Mouse (Mus musculus): Measurements from ENCODE around the gene Zbtb24.
A peak's percentile ranks its signal among the peaks of the same experiment; 100 is the strongest.

The Zbtb24 gene

DNA sequence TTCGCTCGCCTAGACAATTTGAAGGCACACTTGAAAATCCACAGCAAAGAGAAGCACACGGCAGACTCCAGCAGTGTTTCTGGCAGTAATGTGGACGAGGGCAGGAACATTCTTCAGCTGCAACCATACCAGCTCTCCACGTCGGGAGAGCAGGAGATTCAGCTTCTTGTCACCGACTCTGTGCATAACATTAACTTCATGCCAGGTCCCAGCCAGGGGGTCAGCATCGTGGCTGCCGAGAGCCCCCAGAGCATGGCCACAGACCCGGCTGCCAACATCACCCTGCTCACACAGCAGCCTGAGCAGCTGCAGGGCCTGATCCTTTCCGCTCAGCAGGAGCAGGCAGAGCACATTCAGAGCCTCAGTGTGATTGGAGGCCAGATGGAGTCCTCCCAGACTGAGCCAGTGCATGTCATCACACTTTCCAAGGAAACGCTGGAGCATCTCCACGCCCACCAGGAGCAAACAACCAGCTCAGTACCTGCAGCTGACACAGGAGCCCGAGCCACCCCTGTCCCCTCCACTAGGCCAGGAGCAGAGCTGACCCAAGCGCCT lies 14.3 kb downstream of the Zbtb24 start:
- DNase-seq (ENCODE audit: low read depth, low spot score): peak; percentile 88

- peak; percentile 97 for DNase-seq (ENCODE audit: low read depth, low spot score)
These were observed 17.1 kb downstream of the Zbtb24 start for GRCm38 (mm10) chr10:41467325-41467724.

DNA sequence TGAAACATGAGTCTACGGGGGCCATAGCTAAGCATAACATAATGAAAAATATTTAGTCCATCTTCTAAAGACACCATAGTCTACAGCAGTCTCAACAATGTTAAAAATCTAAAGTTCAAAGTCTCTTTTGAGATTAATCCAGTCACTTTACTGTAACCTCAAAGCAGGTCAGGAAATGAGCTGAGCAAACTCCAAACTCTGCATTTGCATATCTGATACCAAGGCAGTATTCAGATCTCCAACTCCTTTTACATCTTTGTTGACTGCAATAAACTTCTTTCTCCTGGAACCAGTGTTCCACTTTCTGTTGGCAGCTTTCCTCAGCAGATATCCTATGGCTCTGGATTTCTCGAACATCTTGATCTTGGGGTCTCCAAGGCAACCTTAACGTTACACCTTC lies 20.5 kb downstream of the Zbtb24 start:
- DNase-seq (ENCODE audit: low read depth, low spot score): no peak

- DNase-seq (ENCODE audit: low read depth, low spot score): peak; percentile 62
These were observed 22.4 kb downstream of the Zbtb24 start for GRCm38 (mm10) chr10:41472534-41472933.

DNA sequence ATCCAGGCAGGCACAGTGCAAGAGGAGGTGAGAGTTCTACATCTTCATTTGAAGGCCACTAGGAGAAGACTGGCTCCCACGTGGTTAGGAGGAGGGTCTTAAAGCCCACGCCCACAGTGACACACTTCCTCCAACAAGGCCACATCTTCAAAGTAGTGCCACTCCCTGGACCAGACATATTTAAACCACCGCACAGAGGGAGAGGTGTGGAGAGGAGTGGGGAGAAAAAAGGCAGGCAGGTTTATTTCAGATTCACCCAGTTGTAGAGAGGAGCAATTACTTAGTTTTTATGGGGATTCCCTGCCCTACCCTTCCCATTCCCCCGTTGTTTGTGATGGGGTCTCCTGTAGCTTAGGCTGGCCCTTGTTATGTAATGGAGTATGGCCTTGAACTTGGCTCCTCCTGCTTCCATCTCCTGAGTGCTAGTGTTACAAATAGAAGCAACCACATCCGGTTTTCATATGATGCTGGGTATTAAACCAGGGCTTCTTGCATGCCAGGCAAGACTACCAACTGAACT lies 22.8 kb downstream of the Zbtb24 start:
- peak; percentile 88 for DNase-seq (ENCODE audit: low read depth, low spot score)

DNA sequence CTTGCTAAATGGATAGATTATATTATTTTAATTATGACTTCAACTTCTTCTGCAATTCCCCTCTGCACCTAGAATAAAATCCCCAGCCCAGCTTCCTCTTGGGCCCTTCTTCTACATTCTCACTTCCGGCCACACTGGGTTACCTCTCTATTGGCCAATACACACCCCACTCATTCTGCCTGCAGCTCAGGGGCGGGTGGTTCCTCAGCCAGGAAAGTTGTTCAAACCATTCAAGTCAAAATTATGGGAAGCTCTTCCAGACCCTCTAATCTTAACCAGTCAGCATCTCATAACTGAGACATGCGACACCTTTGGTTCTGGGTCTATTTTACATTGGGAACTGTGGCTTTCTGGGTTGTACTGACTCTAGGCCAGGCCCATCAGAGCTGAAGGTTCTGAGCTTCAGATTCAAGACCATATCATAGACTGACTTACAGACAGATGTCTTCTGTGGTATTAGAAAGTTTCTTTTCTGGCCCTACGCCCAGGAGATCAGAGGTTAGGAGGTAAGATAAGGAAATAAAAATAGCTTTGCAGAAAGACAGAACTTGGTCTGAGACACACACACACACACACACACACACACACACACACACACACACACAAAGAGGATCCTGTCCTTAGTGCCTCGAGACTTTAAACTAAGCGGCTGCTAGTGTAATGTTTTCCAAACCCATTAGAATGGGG lies 23.7 kb downstream of the Zbtb24 start:
- DNase-seq (ENCODE audit: low read depth, low spot score): no peak

- no peak for DNase-seq (ENCODE audit: low read depth, low spot score)
These were observed 24.8 kb downstream of the Zbtb24 start for GRCm38 (mm10) chr10:41474981-41475391.

- peak; percentile 83 for DNase-seq (ENCODE audit: low read depth, low spot score)
These were observed 26.2 kb downstream of the Zbtb24 start, which contains the start of gene Mical1 for GRCm38 (mm10) chr10:41476171-41477017. Gene Mical1, plus strand, starts transcription at chr10:41476314.

- DNase-seq (ENCODE audit: low read depth, low spot score): peak; percentile 60
These were observed 26.8 kb downstream of the Zbtb24 start for GRCm38 (mm10) chr10:41477018-41477277.

- DNase-seq (ENCODE audit: low read depth, low spot score): peak; percentile 94
These were observed 27.3 kb downstream of the Zbtb24 start for GRCm38 (mm10) chr10:41477278-41478181.

DNA sequence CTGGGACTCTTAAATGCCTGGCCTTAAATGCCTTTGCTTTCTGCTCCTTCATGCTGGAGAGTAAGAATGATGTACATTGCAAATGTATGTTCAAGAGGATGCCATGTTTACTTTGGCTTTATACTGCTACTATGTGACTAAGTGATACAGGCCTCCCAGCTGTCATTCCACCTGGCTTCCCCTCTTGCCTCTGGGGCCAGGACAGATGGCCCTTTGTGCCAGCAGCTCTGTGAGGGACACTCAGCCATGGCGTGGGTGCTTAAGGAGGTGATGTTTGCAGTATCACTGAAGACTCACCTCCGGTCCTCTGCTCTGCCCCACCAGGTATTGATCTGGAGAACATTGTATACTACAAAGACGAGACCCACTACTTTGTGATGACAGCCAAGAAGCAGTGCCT lies 29.8 kb downstream of the Zbtb24 start:
- DNase-seq (ENCODE audit: low read depth, low spot score): no peak

DNA sequence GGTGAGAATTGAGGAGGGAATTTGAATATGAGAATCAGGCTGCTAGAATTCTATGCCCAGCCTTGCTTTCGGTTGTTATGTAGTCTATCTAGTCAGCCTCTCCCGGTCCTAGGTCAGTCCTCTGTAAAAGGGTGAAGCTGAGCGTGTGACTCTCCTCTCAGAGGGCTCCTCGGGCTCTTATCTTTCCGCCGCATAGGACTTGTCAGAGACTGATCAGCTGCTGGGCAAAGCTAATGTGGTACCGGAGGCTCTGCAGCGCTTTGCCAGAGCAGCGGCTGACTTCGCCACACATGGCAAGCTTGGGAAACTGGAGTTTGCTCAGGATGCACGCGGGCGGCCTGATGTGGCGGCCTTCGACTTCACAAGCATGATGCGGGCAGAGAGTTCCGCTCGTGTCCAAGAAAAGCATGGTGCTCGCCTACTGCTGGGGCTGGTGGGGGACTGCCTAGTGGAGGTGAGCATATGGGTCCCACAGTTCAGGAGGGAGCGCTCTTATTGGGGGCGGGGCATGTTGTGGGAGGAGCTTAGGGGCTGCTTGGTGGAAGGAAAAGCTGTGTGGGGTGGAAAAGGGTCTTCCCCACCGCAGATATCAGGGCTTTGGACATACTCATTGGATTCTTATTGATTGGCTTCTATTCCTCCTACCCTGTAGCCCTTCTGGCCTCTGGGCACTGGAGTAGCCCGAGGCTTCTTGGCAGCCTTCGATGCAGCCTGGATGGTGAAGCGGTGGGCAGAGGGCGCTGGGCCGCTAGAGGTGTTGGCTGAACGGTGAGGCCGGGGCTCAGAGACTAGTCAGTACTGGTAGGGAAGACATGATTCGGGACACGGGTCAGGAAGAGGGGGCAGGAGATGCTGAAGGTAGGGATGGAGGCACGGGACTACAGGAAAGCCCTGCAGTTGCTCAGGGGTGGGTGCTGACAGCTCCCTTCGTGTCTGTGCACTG lies 31.0 kb downstream of the Zbtb24 start:
- peak; percentile 81 for DNase-seq (ENCODE audit: low read depth, low spot score)

DNA sequence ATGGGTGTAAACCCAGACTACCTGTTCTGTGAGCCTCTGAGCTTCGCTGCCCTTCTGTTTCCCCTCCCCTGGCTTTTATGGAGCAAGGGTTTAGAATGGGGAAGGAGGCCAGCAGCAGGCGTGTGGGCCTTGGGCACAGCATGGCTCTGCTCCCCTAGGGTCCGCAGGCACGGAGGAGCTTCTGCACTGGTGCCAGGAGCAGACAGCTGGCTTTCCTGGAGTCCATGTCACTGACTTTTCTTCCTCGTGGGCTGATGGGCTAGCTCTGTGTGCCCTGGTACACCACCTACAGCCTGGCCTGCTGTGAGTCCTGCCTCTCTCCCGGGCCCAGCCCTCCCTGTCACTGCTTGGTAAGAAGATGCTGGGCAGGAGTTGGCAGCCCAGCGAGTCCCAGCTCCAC lies 32.3 kb downstream of the Zbtb24 start:
- no peak for DNase-seq (ENCODE audit: low read depth, low spot score)

GRCm38 (mm10) chr10:41485778-41486177 lies 35.6 kb downstream of the Zbtb24 start:
- no peak for DNase-seq (ENCODE audit: low read depth, low spot score)

- no peak for DNase-seq (ENCODE audit: low read depth, low spot score)
These were observed 36.5 kb downstream of the Zbtb24 start for GRCm38 (mm10) chr10:41486506-41487170.

DNA sequence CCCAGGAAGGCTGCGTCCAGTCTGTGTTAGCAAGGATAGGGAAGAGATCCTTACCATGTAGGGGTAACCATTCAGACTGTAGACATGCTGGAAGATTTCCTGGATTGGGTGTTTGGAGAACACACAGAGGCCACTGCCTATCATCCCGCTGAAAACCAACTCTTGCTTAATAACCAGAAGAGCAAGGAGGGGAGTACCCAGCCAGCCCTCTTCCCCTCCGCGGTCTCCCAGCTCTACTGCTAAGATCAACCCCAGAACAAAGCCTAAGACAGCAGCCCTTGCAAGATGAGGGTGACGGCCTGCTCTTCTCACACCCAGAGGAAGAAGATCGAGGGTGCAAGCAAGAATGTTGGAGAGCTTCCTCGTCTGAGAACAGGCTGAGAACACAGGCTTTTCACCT lies 38.7 kb downstream of the Zbtb24 start:
- no peak for DNase-seq (ENCODE audit: low read depth, low spot score)

- no peak for DNase-seq (ENCODE audit: low read depth, low spot score)
These were observed 39.1 kb downstream of the Zbtb24 start for GRCm38 (mm10) chr10:41489294-41489693.

DNA sequence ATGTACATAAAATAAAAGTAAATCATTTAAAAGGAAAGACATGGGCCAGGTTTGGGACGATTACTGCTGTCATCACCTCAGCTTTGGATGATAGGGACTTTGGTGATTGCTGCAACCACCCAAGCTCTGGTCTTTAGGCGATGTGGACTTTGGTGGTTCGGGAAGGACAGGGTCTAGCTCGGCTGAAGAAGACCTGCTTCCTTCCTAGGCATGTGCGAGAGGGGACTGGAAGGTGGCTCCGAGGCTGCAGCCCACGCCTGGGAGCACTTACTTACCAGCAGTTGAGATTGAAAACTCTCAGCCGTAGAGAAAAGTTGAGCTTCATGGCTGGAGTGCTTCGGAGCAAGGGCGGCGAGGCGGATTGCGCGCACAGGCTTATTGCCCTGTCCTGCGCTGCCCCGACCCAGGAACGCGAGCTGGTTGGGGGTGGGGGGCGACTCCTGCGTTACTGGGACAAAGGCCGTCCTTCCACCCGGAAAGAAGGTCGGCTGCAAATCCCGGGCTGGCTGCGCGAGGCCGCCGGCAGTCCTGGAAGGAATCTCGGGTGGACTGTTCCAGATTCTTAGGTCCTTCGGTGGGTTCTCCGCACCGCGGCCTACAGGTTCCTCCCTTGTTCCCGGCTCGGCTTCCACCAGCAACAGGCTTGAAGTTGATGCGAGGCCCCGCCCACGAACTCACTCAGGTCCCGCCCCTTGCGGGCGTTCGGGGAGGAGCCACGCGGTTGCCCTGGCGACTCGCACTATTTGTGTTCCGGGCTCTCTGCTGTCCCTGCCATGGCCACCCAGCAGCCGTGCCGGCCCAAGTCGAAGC lies 39.7 kb downstream of the Zbtb24 start, which contains the start of the genes Smpd2 and Ppil6:
TSS of gene Smpd2 (minus strand) at position 662 of the 810 bp plus-strand sequence.
TSS of gene Ppil6 (plus strand) at position 732 of the 810 bp plus-strand sequence.
- peak; percentile 94 for DNase-seq (ENCODE audit: low read depth, low spot score)

- DNase-seq (ENCODE audit: low read depth, low spot score): no peak
These were observed 40.3 kb downstream of the Zbtb24 start for GRCm38 (mm10) chr10:41490518-41490873.

All from R1 (cell line).